Mouse (Mus musculus): Measurements from ENCODE around the gene Oard1.

DNA sequence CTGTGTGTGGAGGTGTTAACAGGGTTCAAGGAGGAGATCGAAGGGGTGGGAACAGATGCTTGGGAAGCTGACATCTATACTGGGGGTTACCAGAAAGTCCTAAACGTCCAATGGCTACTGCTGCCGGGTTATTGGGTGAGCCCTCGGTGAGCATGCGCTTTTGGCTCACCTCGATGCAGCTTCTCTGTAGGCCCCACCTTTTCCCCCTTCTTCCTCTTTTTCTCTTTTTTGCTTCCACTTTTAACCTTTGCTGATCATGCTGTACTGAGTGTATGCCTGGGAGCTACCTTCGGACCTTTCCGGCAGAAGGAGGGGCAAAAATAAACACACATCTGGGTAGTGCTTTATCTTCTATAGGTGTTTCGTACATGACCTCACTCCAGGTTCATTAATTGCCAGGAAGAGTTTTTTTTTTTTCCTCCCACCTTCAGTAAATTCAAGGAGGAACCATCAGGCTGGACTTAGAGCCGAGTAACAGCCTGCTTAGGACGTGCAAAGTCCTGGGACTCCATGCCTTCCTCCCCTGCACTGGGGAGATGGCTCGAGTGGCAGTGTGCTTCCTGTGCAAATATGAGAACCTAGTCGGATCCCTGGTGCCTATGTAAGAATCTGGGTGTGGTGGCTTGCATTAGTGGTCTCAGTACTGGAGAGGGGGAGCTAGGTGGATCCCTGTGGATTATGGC is 48.3 kb downstream of the Oard1 start:
- TF ChIP-seq CTCF (IDR thresholded peaks at IDR 0.05; ENCODE audit: control insufficient read depth, insufficient read depth, low read length), result no peak
- TF ChIP-seq POLR2A (IDR thresholded peaks at IDR 0.05; ENCODE audit: borderline replicate concordance, control insufficient read depth, low read depth, low read length), result no peak

All from bone marrow, adult 2 months (tissue).